Mouse (Mus musculus): ENCODE measurements around the gene Azgp1.

DNA sequence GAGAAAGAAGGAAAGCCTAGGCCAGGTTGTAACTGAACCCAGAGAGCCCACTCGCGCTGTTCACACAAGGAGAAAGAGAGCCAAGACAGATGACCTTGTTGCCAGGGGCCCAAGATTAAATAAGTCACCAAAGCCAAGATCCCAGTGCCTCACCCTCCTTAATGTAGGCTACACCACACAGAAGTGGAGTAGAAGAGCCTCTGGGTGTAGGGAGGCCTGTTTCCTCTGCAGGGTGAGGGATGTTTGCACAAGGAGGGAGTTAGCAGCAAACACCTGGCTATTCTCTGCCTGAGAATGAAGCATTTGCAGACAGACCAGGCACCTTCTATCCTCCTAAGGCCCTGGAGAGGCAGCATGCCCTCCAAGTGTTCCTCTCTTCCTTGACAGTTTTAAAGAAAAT lies 35.2 kb downstream of the Azgp1 start:
- TF ChIP-seq CTCF (IDR thresholded peaks at IDR 0.05; ENCODE audit: control insufficient read depth, insufficient read depth, insufficient replicate concordance, low read depth, low read length) (no peak), POLR2A (IDR thresholded peaks at IDR 0.05; ENCODE audit: control insufficient read depth, low read depth, low read length) (no peak)

All from testis, adult 2 months (tissue).